Mouse (Mus musculus) heart, embryonic 16.5 days (tissue): Measurements from ENCODE around the gene Acat2. TPM values are rescaled to one million over a fixed set of nuclear protein-coding genes. Genes with fewer than 3 reads are reported as not detected.
"Not testable (repeated sequence)": the region's sequence is repeated elsewhere in the genome, so short reads cannot be mapped to it uniquely, and the experiment has no call there.

Experiments
- ATAC-seq: fragments of 200-750 bp; cut with Nextera tagmentation; replicated peaks from 2 replicates; pipeline ENCODE4 v1.8.0; 2017; ENCODE audit warnings: moderate number of reproducible peaks; ENCODE audit not compliant: insufficient read depth, low FRiP score; ENCODE audit errors: extremely low read depth
- H3K27ac ChIP-seq: fragments of 300-500 bp; sonication (generic); 2 replicates; pipeline ENCODE4 v1.5.1; 2014; ENCODE audit warnings: mild to moderate bottlenecking, low read length, control low read depth, moderate library complexity
- H3K27me3 ChIP-seq: fragments of 300-500 bp; sonication (generic); 2 replicates; pipeline ENCODE4 v1.6.1; 2014; ENCODE audit warnings: low read length, mixed read lengths; ENCODE audit not compliant: control insufficient read depth, insufficient read depth
- H3K36me3 ChIP-seq: fragments of 300-500 bp; sonication (generic); 2 replicates; pipeline ENCODE4 v1.6.1; 2014; ENCODE audit not compliant: control insufficient read depth, insufficient read depth
- H3K4me1 ChIP-seq: fragments of 300-500 bp; sonication (generic); 2 replicates; pipeline ENCODE4 v1.6.1; 2014; ENCODE audit warnings: low read length, mixed read lengths; ENCODE audit not compliant: control insufficient read depth, insufficient read depth
- H3K4me2 ChIP-seq: fragments of 300-500 bp; sonication (generic); 2 replicates; pipeline ENCODE4 v1.6.1; 2014; ENCODE audit warnings: low read depth, mild to moderate bottlenecking, control low read depth, low read length
- H3K4me3 ChIP-seq: fragments of 300-500 bp; sonication (generic); 2 replicates; pipeline ENCODE4 v1.5.1; 2014; ENCODE audit warnings: mild to moderate bottlenecking, control low read depth, low read length
- H3K9ac ChIP-seq: fragments of 300-500 bp; sonication (generic); 2 replicates; pipeline ENCODE4 v1.6.1; 2014; ENCODE audit warnings: low read length, control low read depth
- H3K9me3 ChIP-seq: fragments of 300-500 bp; sonication (generic); replicated peaks from 2 replicates; pipeline ENCODE4 v1.6.1; 2016; ENCODE audit warnings: low read length; ENCODE audit not compliant: control insufficient read depth
- WGBS: fragments of 180-500 bp; shearing (Covaris S2); extraction: QIAGEN DNeasy Blood & Tissue Kit; methylation state at CpG from one replicate; pipeline ENCODE4 v1.1.7; 2014; 5-methylcytosine and 5-hydroxymethylcytosine counted together
- polyA plus RNA-seq: library from polyadenylated mRNA; unstranded; fragments of >200 nt; fragmentation: Nextera tagmentation; extraction: Ambion mirVana; gene quantifications from 2 replicates; pipeline ENCODE4 v1.2.1, GENCODE M21; 2015

Acat2 gene
- polyA plus RNA-seq, 1 experiment from 2014 or later, result 31.6 TPM

DNA sequence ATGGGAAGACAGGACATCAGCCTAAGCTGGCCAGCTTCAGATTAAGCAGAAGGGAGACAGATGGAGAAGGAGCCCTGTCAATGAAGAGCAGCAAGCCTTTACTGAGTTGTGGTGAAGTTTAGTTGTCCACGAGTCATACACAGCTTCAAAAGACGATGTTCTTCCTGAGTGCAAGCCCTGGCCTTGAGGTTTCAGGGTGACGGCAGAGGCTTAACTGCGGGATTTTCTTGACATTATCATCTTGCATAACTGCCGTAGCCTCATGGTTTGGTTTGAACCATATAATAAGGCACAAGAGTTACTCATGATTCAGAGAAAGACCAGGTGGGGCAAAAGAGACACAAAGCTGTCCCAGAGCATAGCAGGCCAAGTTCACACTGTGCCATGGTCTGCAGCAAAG lies 37.3 kb upstream of the Acat2 start:
- Histone ChIP-seq H3K4me3 (no peak overlapping the region), H3K36me3 (no peaks in the 10 kb centered on the region), H3K27ac (no peak overlapping the region), H3K27me3 (no peaks in the 10 kb centered on the region), H3K4me1 (no peaks in the 10 kb centered on the region), H3K9me3 (no peaks in the 10 kb centered on the region), H3K9ac (no peak overlapping the region), H3K4me2 (no peak overlapping the region)
- WGBS, result 81% methylated on average over 5 of the region's 5 CpGs
- no peak for ATAC-seq

DNA sequence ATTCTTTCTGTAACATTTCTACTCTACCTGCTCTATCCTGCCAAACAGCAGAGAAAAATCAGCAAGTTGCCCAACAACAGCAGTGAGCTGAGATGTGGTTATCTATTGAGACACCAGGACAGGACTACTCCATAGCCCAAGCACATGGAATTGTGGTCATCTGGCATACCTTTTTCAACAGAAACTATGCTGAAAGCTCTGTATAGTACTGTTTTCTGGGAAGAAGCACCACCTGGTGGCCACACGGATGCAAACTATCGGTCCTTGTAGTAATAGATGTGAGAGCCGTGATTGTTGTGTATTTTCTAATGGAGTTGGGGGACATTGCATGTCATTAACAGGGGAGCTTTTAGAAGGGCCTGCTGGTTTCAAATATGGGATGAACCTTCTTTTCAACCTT lies 35.8 kb upstream of the Acat2 start:
- Histone ChIP-seq H3K36me3 (no peaks in the 10 kb centered on the region), H3K27ac (no peak overlapping the region), H3K9me3 (no peaks in the 10 kb centered on the region), H3K4me3 (no peak overlapping the region), H3K4me1 (no peaks in the 10 kb centered on the region), H3K27me3 (no peaks in the 10 kb centered on the region), H3K9ac (no peak overlapping the region), H3K4me2 (no peak overlapping the region)
- 25% methylated on average over 3 of the region's 3 CpGs for WGBS
- no peak for ATAC-seq

- H3K36me3 ChIP-seq, result no peaks in the 10 kb centered on the region
- H3K4me2 ChIP-seq, result peak within 1 kb of the TSS; percentile 92
- peaks cover 6% of the 10 kb centered on the region for H3K4me1 ChIP-seq
- H3K9me3 ChIP-seq, result no peaks in the 10 kb centered on the region
- peak within 1 kb of the TSS; percentile 99 for H3K4me3 ChIP-seq
- ATAC-seq, result no peak
- H3K27ac ChIP-seq, result peak within 1 kb of the TSS; percentile 100
- 77% methylated on average over 1 of the region's 1 CpGs for whole genome bisulfite sequencing
- no peaks in the 10 kb centered on the region for H3K27me3 ChIP-seq
- H3K9ac ChIP-seq, result peak within 1 kb of the TSS; percentile 99
These were observed 33.5 kb upstream of the Acat2 start, which contains the start of gene Wtap for GRCm38 (mm10) chr17:12994069-12994468. Gene Wtap (minus strand): TSS chr17:12994169.

DNA sequence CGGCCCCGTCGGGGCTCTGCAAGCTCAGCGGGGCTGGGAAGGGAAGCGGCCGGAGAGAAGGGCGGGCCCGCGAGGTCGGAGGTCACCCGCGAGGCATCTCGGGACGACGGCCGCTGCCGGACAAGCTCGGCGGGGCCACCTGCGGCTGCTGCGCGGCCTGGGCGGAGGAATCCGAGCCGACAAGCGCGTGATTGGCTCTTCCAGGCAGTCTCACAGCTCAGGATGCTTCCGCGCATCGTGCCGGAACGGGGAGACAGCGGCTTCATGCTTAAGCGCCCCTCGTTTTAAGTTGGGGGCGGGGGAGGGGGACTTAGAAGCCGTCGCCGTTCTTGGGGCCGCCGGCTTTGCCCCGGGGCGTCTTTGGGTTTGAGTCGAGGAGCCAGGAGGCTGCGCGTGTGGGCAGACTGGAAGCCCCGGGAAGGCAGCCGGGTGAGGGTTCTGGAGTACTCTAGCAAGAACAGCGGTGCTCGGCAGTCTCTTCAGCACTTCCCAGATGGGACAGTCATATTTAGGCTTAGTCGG lies 32.0 kb upstream of the Acat2 start:
- WGBS, result under 1% methylated on average over 47 of the region's 51 CpGs
- ATAC-seq, result peak; percentile 89
- peaks cover 4% of the 10 kb centered on the region for H3K36me3 ChIP-seq
- peak overlapping the region; percentile 92 for H3K4me2 ChIP-seq
- peak overlapping the region; percentile 99 for H3K9ac ChIP-seq
- H3K27ac ChIP-seq, result peak overlapping the region; percentile 100
- H3K27me3 ChIP-seq, result no peaks in the 10 kb centered on the region
- H3K4me1 ChIP-seq, result peaks cover 12% of the 10 kb centered on the region
- peak overlapping the region; percentile 99 for H3K4me3 ChIP-seq
- no peaks in the 10 kb centered on the region for H3K9me3 ChIP-seq

DNA sequence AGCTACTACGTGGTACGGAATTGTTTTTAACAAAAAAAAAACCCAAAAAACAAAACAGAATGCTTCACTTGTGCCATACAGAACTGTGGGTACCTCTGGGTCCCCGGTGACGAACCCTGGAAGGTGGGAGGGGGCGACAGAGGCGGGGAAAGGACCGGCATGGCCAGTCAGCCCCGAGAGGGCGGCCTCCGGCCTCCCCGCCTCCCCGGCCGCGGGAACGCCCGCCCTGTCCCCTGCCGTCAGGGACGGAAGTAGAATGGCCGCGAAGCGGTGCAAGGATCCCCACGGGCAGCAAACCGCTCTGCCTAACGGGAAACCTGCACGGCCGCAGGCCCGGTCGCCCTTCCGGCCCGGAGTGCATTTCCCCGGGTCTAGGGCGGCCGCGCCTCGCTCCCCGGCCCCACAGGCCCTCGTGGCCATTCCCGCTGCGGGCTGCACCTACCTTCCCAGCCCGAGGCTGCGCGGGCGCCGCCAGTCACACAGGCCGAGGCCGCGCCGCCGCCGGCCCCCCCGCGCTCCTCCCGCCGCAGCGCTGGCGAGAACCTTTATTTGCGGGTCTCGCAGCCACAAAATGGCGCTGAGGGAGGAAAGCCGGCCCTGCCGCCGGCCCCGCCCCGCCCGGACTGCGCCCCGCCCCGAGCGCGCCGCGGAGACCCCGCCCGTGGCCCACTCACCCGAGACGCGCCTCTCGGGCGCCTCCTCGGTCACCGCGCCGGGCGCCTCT lies 31.2 kb upstream of the Acat2 start:
- under 1% methylated on average over 79 of the region's 84 CpGs for WGBS
- peak overlapping the region; percentile 99 for H3K9ac ChIP-seq
- peaks cover 12% of the 10 kb centered on the region for H3K4me1 ChIP-seq
- H3K27me3 ChIP-seq, result no peaks in the 10 kb centered on the region
- H3K4me2 ChIP-seq, result peak overlapping the region; percentile 63
- peak overlapping the region; percentile 99 for H3K4me3 ChIP-seq
- H3K27ac ChIP-seq, result peak overlapping the region; percentile 100
- peak; percentile 94 for ATAC-seq
- H3K9me3 ChIP-seq, result no peaks in the 10 kb centered on the region
- H3K36me3 ChIP-seq, result peaks cover 4% of the 10 kb centered on the region

- Histone ChIP-seq H3K27me3 (no peaks in the 10 kb centered on the region), H3K9me3 (no peaks in the 10 kb centered on the region), H3K4me3 (peak overlapping the region; percentile 99), H3K9ac (peak overlapping the region; percentile 99), H3K4me2 (peak overlapping the region; percentile 63), H3K27ac (peak overlapping the region; percentile 100), H3K4me1 (peaks cover 12% of the 10 kb centered on the region), H3K36me3 (peaks cover 4% of the 10 kb centered on the region)
- 2% methylated on average over 12 of the region's 12 CpGs for WGBS
- no peak for ATAC-seq
These were observed 30.7 kb upstream of the Acat2 start for GRCm38 (mm10) chr17:12991194-12991634.

DNA sequence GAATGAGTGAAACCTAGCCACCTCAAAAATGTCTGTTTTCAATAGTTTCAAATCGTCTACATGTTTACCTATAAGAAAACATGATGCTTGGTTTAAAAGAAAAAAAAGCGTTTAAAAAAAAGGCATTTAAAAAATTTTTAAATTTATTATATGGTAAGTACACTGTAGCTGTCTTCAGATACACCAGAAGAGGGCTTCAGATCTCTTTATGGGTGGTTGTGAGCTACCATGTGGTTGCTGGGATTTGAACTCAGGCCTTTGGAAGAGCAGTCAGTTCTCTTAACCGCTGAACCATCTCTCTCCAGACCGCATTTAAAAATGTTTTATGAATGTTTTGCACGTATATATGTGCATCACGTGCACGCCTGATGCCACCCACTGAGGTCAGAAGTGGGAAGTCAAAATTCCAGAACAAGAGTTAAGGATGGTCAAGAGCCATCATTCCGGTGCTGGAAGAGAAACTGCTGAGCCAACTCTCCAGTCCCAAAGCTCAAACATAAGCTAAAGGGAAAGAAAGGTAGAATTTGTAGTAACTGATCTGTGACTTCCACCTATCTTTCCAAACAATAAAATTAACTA lies 30.1 kb upstream of the Acat2 start:
- Histone ChIP-seq H3K4me1 (peaks cover 12% of the 10 kb centered on the region), H3K27me3 (no peaks in the 10 kb centered on the region), H3K4me2 (peak overlapping the region; percentile 63), H3K27ac (peak overlapping the region; percentile 100), H3K36me3 (peaks cover 4% of the 10 kb centered on the region), H3K9me3 (no peaks in the 10 kb centered on the region), H3K9ac (peak overlapping the region; percentile 99), H3K4me3 (peak overlapping the region; percentile 99)
- WGBS, result 46% methylated on average over 8 of the region's 8 CpGs
- no peak for ATAC-seq

- ATAC-seq, H3K9me3 ChIP-seq, H3K27ac ChIP-seq, H3K4me2 ChIP-seq, H3K27me3 ChIP-seq, H3K9ac ChIP-seq, H3K4me3 ChIP-seq: not testable (repeated sequence)
- Histone ChIP-seq H3K36me3 (peaks cover 16% of the 10 kb centered on the region), H3K4me1 (peaks cover 12% of the 10 kb centered on the region)
- 95% methylated on average over 8 of the region's 8 CpGs for WGBS
These were observed 27.5 kb upstream of the Acat2 start for GRCm38 (mm10) chr17:12988096-12988495.

- no peak overlapping the region for H3K4me2 ChIP-seq
- no peak overlapping the region for H3K9ac ChIP-seq
- no peaks in the 10 kb centered on the region for H3K27me3 ChIP-seq
- WGBS, result 62% methylated on average over 2 of the region's 2 CpGs
- peaks cover 5% of the 10 kb centered on the region for H3K4me1 ChIP-seq
- no peak for ATAC-seq
- H3K4me3 ChIP-seq, result no peak overlapping the region
- peaks cover 45% of the 10 kb centered on the region for H3K36me3 ChIP-seq
- no peaks in the 10 kb centered on the region for H3K9me3 ChIP-seq
- H3K27ac ChIP-seq, result no peak overlapping the region
These were observed 23.4 kb upstream of the Acat2 start for GRCm38 (mm10) chr17:12983988-12984387.
